Mouse (Mus musculus) spleen, adult 18-20 months (tissue): ENCODE measurements around the gene Vps4a.

ENCODE experiments used
- DNase-seq, 2 experiments: peaks; one replicate each; pipeline ENCODE4 v3.0.0; 2022; ENCODE audit warnings: mixed read lengths in 2 of 2

The Vps4a gene

GRCm38 (mm10) chr8:107049480-107049879, 18.5 kb downstream of the Vps4a start:
- no peak for DNase-seq

- no peak for DNase-seq
These were observed 21.0 kb downstream of the Vps4a start for GRCm38 (mm10) chr8:107052046-107052445.

DNA sequence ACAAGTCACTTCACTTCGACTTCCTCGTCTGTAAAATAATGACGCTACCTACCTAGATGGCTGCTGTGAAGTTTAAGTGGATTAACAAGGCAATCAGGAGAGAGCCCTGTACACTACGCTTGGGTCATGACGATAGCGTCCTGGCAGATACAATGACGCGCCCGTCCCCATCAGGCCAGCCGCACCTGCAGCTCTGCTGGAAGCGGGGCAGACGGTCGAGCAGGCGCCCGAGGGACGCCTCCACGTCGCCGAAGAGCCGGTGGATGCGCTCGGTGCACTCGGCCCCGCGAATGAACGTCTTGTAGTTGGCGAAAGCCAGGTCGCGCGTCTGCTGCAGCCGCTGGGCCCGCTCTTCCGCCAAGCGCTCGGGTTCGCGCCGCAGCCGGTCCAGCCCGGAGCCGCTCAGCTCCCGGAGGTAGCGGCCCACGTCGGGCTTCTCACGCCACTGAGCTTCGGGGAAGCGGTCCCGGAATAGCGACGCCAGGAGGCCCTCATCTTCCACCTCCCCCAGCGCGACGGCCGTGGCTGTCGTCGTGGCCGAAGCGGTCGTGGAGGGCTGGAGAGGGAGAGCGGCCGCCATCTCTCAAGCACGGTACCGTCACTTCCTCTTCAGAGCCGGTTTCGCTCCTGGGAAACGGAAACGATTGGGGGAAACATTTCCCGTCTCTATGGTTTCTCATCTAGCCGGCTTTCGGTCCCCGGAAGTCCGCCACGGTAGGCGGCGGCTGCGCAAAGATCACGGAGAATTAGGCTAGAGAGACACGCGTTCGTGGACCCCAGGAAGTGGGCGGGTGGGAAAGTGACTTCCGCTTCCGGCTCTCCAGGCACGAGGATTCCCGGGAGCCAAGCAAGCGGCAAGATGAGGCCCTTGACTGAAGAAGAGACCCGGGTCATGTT, 25.3 kb downstream of the Vps4a start, which contains the start of the genes Cog8 and Nip7:
Cog8 (minus strand) TSS at position 614 of the 897 bp plus-strand sequence.
Nip7 (plus strand) TSS at position 802 of the 897 bp plus-strand sequence.
- DNase-seq, result peak; percentile 87 to 91

DNA sequence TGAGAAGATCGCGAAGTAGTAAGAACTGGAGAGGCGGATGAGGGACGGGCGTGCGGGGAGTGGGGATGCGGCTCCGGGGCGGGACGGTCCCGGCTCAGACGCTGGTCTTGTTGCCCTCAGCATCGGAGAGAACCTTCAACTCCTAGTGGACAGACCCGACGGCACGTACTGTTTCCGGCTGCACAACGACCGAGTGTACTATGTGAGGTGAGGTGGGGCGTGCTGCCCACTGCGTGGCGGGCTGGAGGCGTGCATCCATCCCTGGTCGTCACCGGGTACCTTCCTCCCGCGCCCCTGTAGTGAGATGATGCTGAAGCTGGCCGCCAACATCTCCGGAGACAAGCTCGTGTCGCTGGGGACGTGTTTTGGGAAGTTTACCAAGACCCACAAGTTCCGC, 25.9 kb downstream of the Vps4a start:
- no peak for DNase-seq

GRCm38 (mm10) chr8:107062613-107063012, 31.6 kb downstream of the Vps4a start:
- DNase-seq, result no peak

GRCm38 (mm10) chr8:107065511-107066496, 34.8 kb downstream of the Vps4a start, which contains the start of gene Tmed6:
TSS of gene Tmed6 (minus strand) at chr8:107065644.
- peak; percentile 22 to 23 for DNase-seq

DNA sequence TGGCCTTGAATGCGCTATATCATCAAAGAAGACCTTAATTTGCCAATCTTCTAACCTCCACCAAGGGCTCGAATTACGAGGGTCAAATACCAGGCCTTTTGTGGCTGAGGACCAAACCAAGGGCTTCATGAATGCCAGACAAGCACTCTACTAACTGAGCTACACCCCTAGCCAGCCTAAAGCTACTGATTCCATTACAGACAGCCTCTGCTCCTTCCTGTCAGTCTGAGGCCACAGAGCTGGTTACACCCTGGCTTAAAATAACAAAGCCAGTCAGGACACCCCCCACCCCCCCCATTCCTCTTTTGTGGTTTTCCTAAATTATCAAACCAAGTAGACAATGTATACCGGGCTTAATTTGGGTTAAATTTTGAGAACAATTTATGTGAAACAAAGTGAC, 42.7 kb downstream of the Vps4a start:
- DNase-seq, result no peak

DNA sequence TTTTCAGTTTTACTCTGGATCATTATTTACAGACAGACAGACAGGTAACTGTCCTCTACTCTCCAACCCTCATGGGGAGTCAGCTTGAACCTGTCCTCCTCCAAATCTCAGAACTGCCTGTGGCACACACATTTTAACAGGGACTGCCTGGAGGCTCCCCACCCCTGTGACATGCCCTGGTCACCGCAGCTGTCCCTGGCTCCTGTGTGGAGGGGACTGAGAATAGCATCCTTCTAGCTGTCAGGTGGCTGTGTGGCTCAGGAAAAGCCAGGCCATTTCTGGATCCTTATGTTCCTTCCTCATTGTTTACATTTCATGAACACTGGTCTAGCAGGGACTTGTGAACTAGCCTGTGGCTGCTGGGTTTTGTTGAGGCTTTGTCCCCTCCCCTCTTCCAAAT, 43.1 kb downstream of the Vps4a start:
- no peak for DNase-seq

DNA sequence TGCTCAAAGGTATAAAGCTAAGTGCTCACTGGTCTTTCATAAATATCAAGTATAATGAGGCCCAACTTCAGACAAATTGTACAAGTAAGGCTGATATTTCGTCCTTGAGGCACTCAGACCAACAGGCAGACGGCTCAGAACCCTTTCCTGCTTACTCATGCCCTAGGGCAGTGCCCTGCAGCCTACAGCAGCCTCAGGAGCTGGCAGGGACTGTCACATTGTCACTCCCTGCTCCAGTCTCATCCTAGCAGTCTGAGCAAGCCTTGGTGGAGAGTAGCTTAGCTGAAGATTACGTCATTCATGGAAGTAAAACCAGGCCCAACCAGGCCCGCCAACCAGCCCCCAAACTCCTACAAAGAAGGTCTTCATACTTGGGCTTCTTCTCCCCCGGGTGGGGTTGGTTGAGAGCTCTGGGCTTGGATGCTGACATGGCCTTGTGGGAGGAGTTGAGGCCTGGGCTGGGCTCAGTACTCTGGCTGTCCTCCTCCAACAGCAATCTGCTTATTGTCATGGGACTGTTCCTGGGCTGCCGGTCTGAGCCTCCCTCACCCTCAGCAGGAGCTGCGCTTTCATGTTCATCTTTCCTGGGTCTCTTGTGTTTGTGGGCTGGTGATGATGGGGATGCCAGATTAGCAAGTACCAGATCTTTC, 45.3 kb downstream of the Vps4a start:
- no peak for DNase-seq

DNA sequence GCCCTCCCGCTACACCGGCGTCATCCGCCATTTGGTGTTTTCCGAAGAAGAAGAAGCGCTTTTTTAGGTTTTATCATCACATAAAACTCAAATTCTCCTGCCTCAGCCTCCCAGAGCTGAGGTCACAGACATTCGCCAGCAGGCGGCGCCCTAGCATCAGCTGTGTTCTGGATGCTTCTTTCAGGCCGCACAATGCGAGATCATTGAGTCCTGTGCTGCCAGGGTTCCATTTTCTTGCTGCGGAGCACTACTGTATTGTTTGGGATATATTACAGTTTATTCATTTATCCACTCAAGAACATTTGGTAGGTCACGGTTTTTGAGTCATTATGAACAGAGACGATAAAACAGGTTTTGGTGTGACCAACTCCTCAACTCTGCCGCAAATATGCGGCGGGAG, 54.3 kb downstream of the Vps4a start:
- peak in 1 of 2 experiments; percentile 27 for DNase-seq

DNA sequence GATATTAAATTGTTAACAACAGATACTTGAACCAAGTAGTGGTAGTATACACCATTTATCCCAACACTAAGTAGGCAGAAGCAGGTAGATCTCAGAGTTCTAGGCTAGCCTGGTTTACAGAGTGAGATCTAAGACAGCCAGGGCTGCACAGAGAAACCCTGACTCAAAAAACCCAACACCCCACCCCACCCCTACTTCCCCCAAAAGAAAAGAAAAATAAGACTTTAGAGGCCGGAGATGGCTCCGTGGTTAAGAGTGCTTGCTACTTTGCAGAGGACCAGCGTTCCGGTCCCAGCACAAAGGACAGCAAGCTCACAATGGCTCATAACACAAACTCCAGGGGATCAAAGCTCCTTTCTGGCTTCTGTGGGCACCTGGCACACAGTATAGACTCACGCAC, 55.0 kb downstream of the Vps4a start:
- no peak for DNase-seq

GRCm38 (mm10) chr8:107088526-107089063, 57.6 kb downstream of the Vps4a start:
- no peak for DNase-seq

- DNase-seq, result no peak
These were observed 59.5 kb downstream of the Vps4a start for GRCm38 (mm10) chr8:107090531-107090930.
